Mouse (Mus musculus): ENCODE data around the gene Necab3. TPM values are rescaled to one million over a fixed set of nuclear protein-coding genes. Genes with fewer than 3 reads are reported as not detected.

Necab3 gene
- polyA plus RNA-seq, 1 experiment from 2014 or later, result 0.29 TPM

DNA sequence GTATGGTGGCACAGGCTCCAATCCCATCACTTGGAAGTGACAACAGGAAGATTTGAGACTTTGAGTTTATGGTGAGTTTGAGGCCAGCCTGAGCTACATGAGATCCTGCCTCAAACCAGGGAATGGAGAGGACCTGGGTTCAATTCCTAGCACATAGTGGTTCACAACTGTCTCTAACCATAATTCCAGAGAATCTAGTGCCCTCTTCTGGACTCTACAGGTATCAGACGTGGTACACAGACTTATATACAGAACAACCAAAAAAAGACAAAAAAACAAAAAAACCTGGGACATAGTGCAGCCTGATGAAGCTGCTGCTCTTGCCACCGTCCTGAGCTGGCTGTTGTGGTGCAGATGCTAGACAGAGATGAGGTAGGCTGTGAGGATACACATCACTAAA is 17.1 kb downstream of the Necab3 start:
- H3K4me2 ChIP-seq (replicated peaks; ENCODE audit: low read depth), result no peak overlapping the region
- ATAC-seq, result no peak
- H3K9ac ChIP-seq (ENCODE audit: low read depth, low read length), result no peak overlapping the region
- H3K4me3 ChIP-seq (ENCODE audit: low read depth, low read length), result no peak overlapping the region
- no peaks in the 10 kb centered on the region for H3K9me3 ChIP-seq (ENCODE audit: control insufficient read depth)
- H3K27ac ChIP-seq (ENCODE audit: low read depth, low read length), result no peak overlapping the region
- WGBS, result 82% methylated on average over 2 of the region's 2 CpGs
- H3K4me1 ChIP-seq (replicated peaks; ENCODE audit: control insufficient read depth, insufficient read depth, low read length), result no peaks in the 10 kb centered on the region
- TF ChIP-seq CTCF (IDR thresholded peaks at IDR 0.05; ENCODE audit: low read depth), result peak; percentile 33; the same call in 1 of the 2 replicates
- no peaks in the 10 kb centered on the region for H3K27me3 ChIP-seq (replicated peaks; ENCODE audit: control insufficient read depth, insufficient read depth, low read length)
- H3K36me3 ChIP-seq (ENCODE audit: control insufficient read depth, insufficient read depth), result no peaks in the 10 kb centered on the region

DNA sequence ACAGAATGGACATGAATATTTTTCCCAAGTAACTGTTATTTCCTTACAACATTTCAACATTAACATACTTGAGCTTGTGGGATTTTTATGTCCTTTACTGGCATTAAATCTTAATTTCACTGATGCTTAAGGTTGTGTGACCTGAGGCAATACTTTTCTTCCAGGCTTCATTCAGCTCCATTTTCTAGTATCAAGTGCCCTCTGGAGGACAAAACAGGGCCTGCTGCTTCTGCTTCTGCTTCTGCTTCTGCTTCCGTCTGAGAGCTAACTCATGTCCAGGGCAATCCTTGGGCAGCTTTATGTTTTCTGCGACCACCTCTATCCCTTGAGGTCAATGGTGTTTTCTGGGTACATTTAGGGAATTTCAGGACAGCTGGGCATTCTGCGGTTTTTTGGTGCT is 19.0 kb downstream of the Necab3 start:
- H3K4me3 ChIP-seq (ENCODE audit: low read depth, low read length), result no peak overlapping the region
- 75% methylated on average over 3 of the region's 3 CpGs for WGBS
- no peak overlapping the region for H3K4me2 ChIP-seq (replicated peaks; ENCODE audit: low read depth)
- no peak overlapping the region for H3K9ac ChIP-seq (ENCODE audit: low read depth, low read length)
- no peak for ATAC-seq
- H3K9me3 ChIP-seq (ENCODE audit: control insufficient read depth), result no peaks in the 10 kb centered on the region
- no peaks in the 10 kb centered on the region for H3K27me3 ChIP-seq (replicated peaks; ENCODE audit: control insufficient read depth, insufficient read depth, low read length)
- H3K36me3 ChIP-seq (ENCODE audit: control insufficient read depth, insufficient read depth), result peaks cover 8% of the 10 kb centered on the region
- H3K27ac ChIP-seq (ENCODE audit: low read depth, low read length), result no peak overlapping the region
- H3K4me1 ChIP-seq (replicated peaks; ENCODE audit: control insufficient read depth, insufficient read depth, low read length), result no peaks in the 10 kb centered on the region
- peak; percentile 79 for TF ChIP-seq CTCF (IDR thresholded peaks at IDR 0.05; ENCODE audit: low read depth)

DNA sequence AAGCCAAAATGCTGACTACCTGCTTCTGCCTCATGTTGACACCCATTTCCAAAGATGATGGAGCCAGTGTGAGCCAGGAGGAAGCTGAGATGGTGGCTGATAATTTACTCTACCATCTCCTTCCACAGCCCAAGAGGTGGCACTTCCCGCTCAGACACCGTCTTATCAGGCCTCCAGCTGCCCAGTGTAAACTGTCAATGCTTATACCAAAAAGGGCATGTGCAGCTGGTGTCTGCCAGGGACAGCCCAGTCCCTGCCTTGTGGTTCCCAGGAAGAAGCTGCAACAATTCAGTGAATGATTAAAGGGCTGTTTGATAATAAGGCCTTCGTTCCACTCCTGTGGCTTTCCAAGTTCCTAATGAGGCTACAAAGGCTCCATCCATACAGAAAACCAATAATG is 20.0 kb downstream of the Necab3 start:
- H3K36me3 ChIP-seq (ENCODE audit: control insufficient read depth, insufficient read depth), result peaks cover 12% of the 10 kb centered on the region
- H3K9ac ChIP-seq (ENCODE audit: low read depth, low read length), result no peak overlapping the region
- TF ChIP-seq CTCF (IDR thresholded peaks at IDR 0.05; ENCODE audit: low read depth), result no peak
- 38% methylated on average over 3 of the region's 3 CpGs for whole genome bisulfite sequencing
- no peaks in the 10 kb centered on the region for H3K9me3 ChIP-seq (ENCODE audit: control insufficient read depth)
- H3K27ac ChIP-seq (ENCODE audit: low read depth, low read length), result no peak overlapping the region
- no peak overlapping the region for H3K4me3 ChIP-seq (ENCODE audit: low read depth, low read length)
- no peaks in the 10 kb centered on the region for H3K4me1 ChIP-seq (replicated peaks; ENCODE audit: control insufficient read depth, insufficient read depth, low read length)
- no peak for ATAC-seq
- H3K27me3 ChIP-seq (replicated peaks; ENCODE audit: control insufficient read depth, insufficient read depth, low read length), result no peaks in the 10 kb centered on the region
- H3K4me2 ChIP-seq (replicated peaks; ENCODE audit: low read depth), result no peak overlapping the region

DNA sequence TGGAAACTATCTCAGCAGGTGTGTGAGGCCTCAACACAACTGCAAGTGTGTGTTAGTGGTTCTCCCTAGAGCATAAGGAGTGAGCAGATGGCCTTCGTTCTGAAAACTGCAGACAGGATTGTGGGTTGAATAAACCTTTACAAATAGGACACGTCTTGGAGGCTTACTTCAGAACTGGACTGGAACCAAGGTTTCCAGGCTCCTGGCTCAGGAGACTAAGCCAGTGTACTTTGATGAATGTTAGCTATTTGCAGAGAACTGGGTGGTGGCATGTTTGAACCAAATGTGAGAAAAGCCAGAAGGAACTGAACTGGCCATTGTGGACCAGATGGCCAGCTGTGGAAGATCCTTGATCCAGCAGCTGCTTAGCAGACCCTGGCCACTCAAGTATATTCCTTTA is 20.4 kb downstream of the Necab3 start:
- Histone ChIP-seq H3K36me3 (ENCODE audit: control insufficient read depth, insufficient read depth) (peaks cover 12% of the 10 kb centered on the region), H3K4me2 (replicated peaks; ENCODE audit: low read depth) (no peak overlapping the region), H3K9ac (ENCODE audit: low read depth, low read length) (no peak overlapping the region), H3K27me3 (replicated peaks; ENCODE audit: control insufficient read depth, insufficient read depth, low read length) (no peaks in the 10 kb centered on the region), H3K4me1 (replicated peaks; ENCODE audit: control insufficient read depth, insufficient read depth, low read length) (no peaks in the 10 kb centered on the region), H3K9me3 (ENCODE audit: control insufficient read depth) (no peaks in the 10 kb centered on the region), H3K27ac (ENCODE audit: low read depth, low read length) (no peak overlapping the region), H3K4me3 (ENCODE audit: low read depth, low read length) (no peak overlapping the region)
- TF ChIP-seq CTCF (IDR thresholded peaks at IDR 0.05; ENCODE audit: low read depth), result no peak
- WGBS, result 62% methylated on average over 2 of the region's 2 CpGs
- no peak for ATAC-seq

DNA sequence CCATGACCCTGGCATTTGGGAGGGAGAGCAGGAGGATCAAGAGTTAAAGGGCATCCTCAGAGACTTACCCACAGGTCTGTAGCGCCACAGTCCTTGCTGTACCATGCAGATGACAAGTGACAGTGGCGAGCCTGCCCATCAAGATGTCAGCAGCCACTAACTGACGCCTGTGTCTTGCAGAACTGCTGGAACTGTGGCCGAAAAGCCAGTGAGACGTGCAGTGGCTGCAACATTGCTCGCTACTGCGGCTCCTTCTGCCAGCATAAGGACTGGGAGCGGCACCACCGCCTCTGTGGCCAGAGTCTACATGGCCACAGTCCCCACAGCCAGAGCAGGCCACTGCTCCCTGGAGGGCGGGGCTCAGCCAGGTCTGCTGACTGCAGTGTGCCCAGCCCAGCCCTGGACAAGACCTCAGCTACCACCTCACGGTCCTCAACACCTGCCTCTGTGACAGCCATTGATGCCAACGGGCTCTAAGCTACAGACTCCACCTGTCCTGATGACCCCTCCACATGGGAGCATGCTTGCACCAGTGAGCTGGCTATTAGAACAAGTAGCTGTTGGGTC is 23.9 kb downstream of the Necab3 start:
- Histone ChIP-seq H3K4me1 (replicated peaks; ENCODE audit: control insufficient read depth, insufficient read depth, low read length) (no peaks in the 10 kb centered on the region), H3K4me3 (ENCODE audit: low read depth, low read length) (no peak overlapping the region), H3K27ac (ENCODE audit: low read depth, low read length) (no peak overlapping the region; the same call in 1 of the 2 replicates), H3K9ac (ENCODE audit: low read depth, low read length) (no peak overlapping the region), H3K4me2 (replicated peaks; ENCODE audit: low read depth) (no peak overlapping the region), H3K9me3 (ENCODE audit: control insufficient read depth) (no peaks in the 10 kb centered on the region), H3K27me3 (replicated peaks; ENCODE audit: control insufficient read depth, insufficient read depth, low read length) (no peaks in the 10 kb centered on the region), H3K36me3 (ENCODE audit: control insufficient read depth, insufficient read depth) (peaks cover 26% of the 10 kb centered on the region)
- 0 out of 2 replicates have a peak, but pooled peaks have one; percentile 22 for ATAC-seq
- 92% methylated on average over 12 of the region's 12 CpGs for WGBS
- no peak for TF ChIP-seq CTCF (IDR thresholded peaks at IDR 0.05; ENCODE audit: low read depth)

DNA sequence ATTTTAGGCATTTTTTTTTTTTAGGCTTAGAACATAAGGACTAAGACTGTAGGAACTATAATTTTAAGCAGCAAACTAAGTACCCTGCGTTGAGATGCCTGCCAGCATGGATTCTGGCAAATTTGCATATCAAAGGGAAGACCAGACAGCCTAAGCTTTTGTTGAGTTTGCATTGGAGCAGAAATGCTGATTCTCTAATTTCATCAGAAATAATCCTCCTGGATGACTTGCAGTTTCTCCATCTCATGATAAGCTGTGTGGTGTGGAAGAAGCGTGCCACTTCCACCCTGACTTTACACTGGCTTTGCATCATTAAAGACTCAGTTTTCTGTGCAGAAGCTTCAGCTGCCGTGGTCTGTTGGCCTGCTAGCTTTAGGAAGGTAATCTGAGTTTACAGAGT is 25.8 kb downstream of the Necab3 start:
- WGBS, result 70% methylated on average over 3 of the region's 3 CpGs
- ATAC-seq, result no peak
- Histone ChIP-seq H3K4me2 (replicated peaks; ENCODE audit: low read depth) (no peak overlapping the region), H3K36me3 (ENCODE audit: control insufficient read depth, insufficient read depth) (peaks cover 34% of the 10 kb centered on the region), H3K4me1 (replicated peaks; ENCODE audit: control insufficient read depth, insufficient read depth, low read length) (no peaks in the 10 kb centered on the region), H3K9me3 (ENCODE audit: control insufficient read depth) (no peaks in the 10 kb centered on the region), H3K9ac (ENCODE audit: low read depth, low read length) (no peak overlapping the region), H3K27ac (ENCODE audit: low read depth, low read length) (no peak overlapping the region), H3K27me3 (replicated peaks; ENCODE audit: control insufficient read depth, insufficient read depth, low read length) (no peaks in the 10 kb centered on the region), H3K4me3 (ENCODE audit: low read depth, low read length) (no peak overlapping the region)
- TF ChIP-seq CTCF (IDR thresholded peaks at IDR 0.05; ENCODE audit: low read depth), result no peak

DNA sequence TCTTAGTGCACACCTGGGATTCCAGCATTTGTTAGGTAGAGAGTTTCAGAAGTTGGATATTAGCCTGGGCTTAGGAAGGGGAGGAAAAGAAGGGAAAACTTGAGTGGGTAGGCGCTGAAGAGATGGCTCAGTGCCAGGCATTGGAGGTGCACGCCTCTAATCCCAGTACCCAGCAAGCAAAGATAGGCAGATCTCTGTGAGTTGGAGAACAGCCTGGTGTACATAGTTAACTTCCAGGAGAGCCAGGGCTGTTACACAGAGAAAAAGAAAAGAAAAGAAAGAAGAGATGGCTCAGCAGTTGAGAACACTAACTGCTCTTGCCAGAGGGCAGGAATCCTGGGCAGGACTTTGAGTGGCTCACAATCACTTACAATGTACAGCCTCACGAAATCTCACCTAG is 32.2 kb downstream of the Necab3 start:
- Histone ChIP-seq H3K27ac (ENCODE audit: low read depth, low read length) (no peak overlapping the region), H3K9ac (ENCODE audit: low read depth, low read length) (no peak overlapping the region), H3K4me3 (ENCODE audit: low read depth, low read length) (no peak overlapping the region), H3K4me1 (replicated peaks; ENCODE audit: control insufficient read depth, insufficient read depth, low read length) (no peaks in the 10 kb centered on the region), H3K9me3 (ENCODE audit: control insufficient read depth) (no peaks in the 10 kb centered on the region), H3K27me3 (replicated peaks; ENCODE audit: control insufficient read depth, insufficient read depth, low read length) (no peaks in the 10 kb centered on the region), H3K36me3 (ENCODE audit: control insufficient read depth, insufficient read depth) (peaks cover 42% of the 10 kb centered on the region), H3K4me2 (replicated peaks; ENCODE audit: low read depth) (no peak overlapping the region)
- ATAC-seq, result no peak
- 70% methylated on average over 3 of the region's 3 CpGs for WGBS
- no peak for TF ChIP-seq CTCF (IDR thresholded peaks at IDR 0.05; ENCODE audit: low read depth)

All from intestine, postnatal 0 days (tissue).